Mouse (Mus musculus) myocyte (in vitro differentiated cells): Measurements from ENCODE around the gene Ttc41.

Source experiments
- CEBPB ChIP-seq: IDR thresholded peaks from 2 replicates; pipeline ENCODE4 v1.6.1; 2011; ENCODE audit warnings: mild to moderate bottlenecking, moderate library complexity; ENCODE audit not compliant: poor library complexity, insufficient read depth, severe bottlenecking
- E2F4 ChIP-seq: IDR thresholded peaks from one replicate; pipeline ENCODE4 v1.6.1; 2011; ENCODE audit warnings: mild to moderate bottlenecking, control low read depth, moderate library complexity; ENCODE audit not compliant: insufficient read depth
- MAX ChIP-seq: IDR thresholded peaks from one replicate; pipeline ENCODE4 v1.6.1; 2011; ENCODE audit warnings: low read depth, mild to moderate bottlenecking, control low read depth
- MYOG ChIP-seq, 3 experiments: IDR thresholded peaks; one replicate each; pipeline ENCODE4 v1.6.1; 2011; ENCODE audit warnings: control low read depth in 2 of 3, low read depth in 2 of 3, mild to moderate bottlenecking in 2 of 3; ENCODE audit not compliant: insufficient read length in 2 of 3, control insufficient read depth in 1 of 3, insufficient read depth in 1 of 3
- POLR2A ChIP-seq: IDR thresholded peaks from one replicate; pipeline ENCODE4 v1.6.1; 2011; ENCODE audit warnings: low read depth, mild to moderate bottlenecking, control low read depth, moderate library complexity; ENCODE audit not compliant: insufficient read length
- POLR2AphosphoS2 ChIP-seq: IDR thresholded peaks from one replicate; pipeline ENCODE4 v1.6.1; 2011; ENCODE audit warnings: low read depth, control low read depth; ENCODE audit not compliant: insufficient read length
- REST ChIP-seq: IDR thresholded peaks from one replicate; pipeline ENCODE4 v1.6.1; 2011; ENCODE audit warnings: mild to moderate bottlenecking, control low read depth, moderate library complexity; ENCODE audit not compliant: insufficient read depth, insufficient read length
- SRF ChIP-seq: IDR thresholded peaks from one replicate; pipeline ENCODE4 v1.6.1; 2011; ENCODE audit warnings: low read depth; ENCODE audit not compliant: control insufficient read depth, insufficient read length
- TCF12 ChIP-seq: IDR thresholded peaks from one replicate; pipeline ENCODE4 v1.6.1; 2011; ENCODE audit warnings: mild to moderate bottlenecking, control low read depth; ENCODE audit not compliant: poor library complexity, insufficient read depth, severe bottlenecking
- TCF3 ChIP-seq: IDR thresholded peaks from one replicate; pipeline ENCODE4 v1.6.1; 2011; ENCODE audit warnings: low read depth, control low read depth; ENCODE audit not compliant: insufficient read length
- USF1 ChIP-seq: IDR thresholded peaks from one replicate; pipeline ENCODE4 v1.6.1; 2011; ENCODE audit warnings: low read depth, mild to moderate bottlenecking, control low read depth, moderate library complexity

DNA sequence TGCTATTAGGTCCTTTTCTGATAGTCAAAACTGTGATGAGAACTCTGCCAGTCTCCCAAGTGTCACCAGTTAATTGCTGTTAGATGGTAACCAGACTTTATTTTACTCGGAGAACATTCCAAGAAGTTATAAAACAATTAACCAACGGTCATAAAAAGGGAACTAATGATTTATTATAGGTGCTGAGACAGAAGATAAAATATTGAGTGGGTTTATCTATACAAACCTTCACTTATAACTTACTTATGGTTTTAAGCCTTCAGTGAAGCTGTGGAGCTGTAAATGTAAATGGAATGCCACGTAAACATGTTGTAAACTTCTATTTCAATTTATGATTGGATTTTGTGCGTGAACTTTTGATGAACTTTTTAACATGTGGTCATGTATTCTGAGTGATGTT lies 67.7 kb downstream of the Ttc41 start:
- no peak for TF ChIP-seq POLR2A
- no peak for TF ChIP-seq E2F4
- no peak for TF ChIP-seq CEBPB
- TF ChIP-seq POLR2AphosphoS2, result no peak
- TF ChIP-seq MYOG (IDR thresholded peaks at IDR 0.05; ENCODE audit: control insufficient read depth in 1 of 3, insufficient read depth in 1 of 3, insufficient read length in 2 of 3, low read depth in 2 of 3), result no peak
- TF ChIP-seq USF1, result no peak
- no peak for TF ChIP-seq TCF12
- TF ChIP-seq MAX, result no peak
- TF ChIP-seq TCF3, result no peak
- no peak for TF ChIP-seq REST
- no peak for TF ChIP-seq SRF
